Mouse (Mus musculus) frontal cortex, adult (tissue): Measurements from ENCODE around the gene Slc44a1.
A peak's percentile ranks its signal among the peaks of the same experiment; 100 is the strongest.

ENCODE experiments used
- ATAC-seq: cut with Nextera tagmentation; 2 replicates; pipeline ENCODE4 v1.9.2; 2017; ENCODE audit warnings: mild to moderate bottlenecking, moderate library complexity, mixed read lengths; ENCODE audit not compliant: low TSS enrichment

Slc44a1 gene

GRCm38 (mm10) chr4:53600462-53600861 is 160.2 kb downstream of the Slc44a1 start:
- ATAC-seq = peak; percentile 89

DNA sequence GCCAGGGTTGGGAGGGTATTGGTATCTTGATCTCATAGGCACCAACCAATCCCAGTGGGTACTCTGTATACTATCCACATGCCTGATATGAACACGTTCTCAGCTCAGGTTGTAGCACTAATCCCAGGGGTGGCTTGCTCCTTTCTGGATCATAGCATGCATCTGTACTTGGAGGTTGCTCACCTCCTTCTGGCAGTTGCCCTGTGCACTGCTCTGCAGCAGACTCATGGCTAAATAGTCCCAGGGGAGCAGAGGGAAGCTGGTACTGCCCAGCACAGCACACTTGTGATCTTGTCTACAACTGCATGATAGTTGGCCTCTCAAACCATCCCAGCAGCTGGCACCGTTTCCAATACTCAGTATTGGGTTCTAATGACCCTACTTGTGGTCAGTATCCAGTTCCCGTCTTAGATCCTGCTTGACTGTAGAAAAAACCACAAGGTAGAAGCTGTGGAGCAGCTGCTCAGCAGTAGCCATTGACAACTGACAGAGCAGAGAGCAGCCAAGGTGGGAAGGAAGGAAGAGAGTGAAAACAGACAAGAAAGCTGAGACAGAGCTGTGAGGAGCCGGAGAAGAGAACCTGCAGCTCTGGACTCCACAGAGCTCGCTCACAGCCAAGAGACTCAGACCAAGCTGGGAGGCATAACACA is 174.5 kb downstream of the Slc44a1 start:
- ATAC-seq = no peak

DNA sequence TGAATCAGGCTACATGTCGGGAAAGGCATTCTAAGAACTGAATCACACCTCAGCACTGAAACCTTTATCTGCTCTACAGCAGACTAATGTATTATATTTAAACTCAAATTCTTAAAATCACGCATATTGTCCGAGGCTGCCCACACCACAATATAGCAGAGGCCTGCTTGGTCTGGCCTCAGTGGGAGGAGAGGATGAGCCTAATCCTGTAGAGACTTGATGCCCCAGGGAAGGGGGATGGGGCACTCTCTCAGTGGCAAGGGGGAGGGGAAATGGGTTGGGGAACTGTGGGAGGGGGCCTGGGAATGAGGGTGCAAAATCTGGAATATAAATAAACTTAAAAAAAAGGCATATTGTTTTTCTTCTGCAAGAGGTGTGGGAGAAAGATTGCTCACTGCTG is 177.8 kb downstream of the Slc44a1 start:
- ATAC-seq = no peak

- ATAC-seq = no peak
Observed at GRCm38 (mm10) chr4:53620104-53620503, 179.9 kb downstream of the Slc44a1 start.

DNA sequence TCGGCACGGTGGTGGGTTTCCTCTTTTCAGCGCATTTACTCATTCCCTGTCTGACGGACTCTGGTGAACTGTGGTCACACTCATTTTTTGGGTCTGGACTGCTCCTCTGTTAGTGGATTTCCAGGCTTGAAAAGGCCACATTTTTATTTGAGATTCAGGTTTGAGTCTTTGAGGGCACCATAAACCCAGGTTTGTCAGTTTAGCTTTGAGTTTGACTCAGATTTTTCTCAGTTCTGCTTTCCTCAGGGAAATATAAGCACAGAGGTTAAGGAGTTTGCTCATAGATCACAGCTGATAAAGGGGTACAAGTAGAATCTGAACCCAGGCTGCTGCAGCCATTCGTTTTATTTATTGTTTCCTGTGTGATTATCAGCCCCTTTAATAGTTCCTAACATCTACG is 180.9 kb downstream of the Slc44a1 start:
- no peak for ATAC-seq

DNA sequence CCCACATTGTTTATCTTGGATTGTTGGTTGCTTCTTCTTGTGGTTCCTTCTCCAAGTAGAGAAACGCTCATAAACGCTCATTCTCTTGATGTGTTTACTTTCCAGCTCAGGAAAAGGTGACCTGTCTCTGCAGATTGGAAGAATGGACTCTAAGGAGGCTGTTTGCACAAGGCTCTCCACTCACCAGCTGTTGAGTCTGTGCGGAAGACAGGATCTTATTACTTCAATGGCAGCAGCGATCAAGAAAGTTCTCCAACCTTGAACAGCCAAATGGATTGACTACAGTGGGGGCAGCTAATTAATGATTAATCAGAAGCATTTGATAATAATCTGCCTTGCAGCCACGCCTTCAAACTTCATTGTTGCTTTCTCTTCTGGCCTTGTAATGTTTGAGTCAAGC is 181.3 kb downstream of the Slc44a1 start:
- no peak for ATAC-seq

GRCm38 (mm10) chr4:53623711-53624110 is 183.5 kb downstream of the Slc44a1 start:
- ATAC-seq = peak; percentile 85

GRCm38 (mm10) chr4:53624816-53625215 is 184.6 kb downstream of the Slc44a1 start:
- peak; percentile 28 for ATAC-seq

DNA sequence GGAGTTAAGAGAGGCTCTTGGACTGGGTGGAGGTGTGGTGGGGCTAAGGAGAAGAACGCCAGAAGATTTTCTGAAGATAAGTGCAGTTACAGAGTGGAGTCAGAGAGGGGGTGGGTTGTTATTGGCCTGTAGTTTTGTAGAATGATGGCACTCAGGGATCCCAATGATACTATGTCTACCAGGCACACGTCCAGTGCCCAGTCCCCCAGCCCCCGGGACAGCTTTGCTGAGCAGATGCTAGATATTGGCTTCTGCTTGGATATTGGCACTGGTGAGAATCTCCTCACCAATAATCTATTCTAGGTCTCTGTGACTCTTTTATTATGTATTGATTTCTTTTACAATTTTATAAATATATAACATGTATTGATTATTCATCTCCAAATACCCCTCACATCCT is 185.1 kb downstream of the Slc44a1 start:
- ATAC-seq = no peak

DNA sequence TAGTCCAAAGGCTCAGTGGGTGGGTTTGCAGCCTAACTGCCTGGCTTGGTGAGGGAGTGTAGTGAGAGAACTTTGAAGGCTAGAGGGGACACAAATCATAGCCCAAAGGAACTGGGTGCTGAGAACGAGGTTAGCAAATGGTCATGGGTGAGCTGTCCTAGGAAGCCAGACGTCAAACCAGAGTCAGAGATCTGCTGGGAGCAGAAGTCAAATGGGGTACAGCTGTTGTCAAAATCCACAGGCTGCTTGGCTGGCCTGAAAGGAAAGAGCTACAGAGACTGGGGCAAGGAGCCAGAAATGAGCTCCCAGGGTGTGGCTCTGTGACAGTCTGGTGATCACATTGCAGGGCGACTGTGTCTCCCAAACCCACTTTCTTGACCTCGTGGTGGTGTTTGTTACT is 188.7 kb downstream of the Slc44a1 start:
- ATAC-seq = no peak

DNA sequence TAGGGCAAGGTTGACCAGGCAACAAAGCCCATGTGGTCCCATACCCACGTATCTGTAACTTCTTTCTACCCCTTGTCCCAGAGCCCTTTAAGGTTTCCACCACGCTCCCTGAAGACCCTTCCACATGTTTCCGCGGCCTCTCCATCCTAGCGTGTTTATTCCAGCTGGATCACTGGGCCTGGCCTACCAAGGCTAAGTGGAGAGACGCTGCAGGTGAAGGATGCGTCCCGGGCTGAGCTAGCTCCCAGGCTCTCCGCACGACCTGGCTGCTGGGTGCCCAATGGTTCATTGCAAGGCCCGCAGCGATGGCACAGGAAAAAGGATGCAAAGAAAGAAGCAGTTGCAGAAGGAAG is 190.7 kb downstream of the Slc44a1 start:
- ATAC-seq = peak; percentile 62

DNA sequence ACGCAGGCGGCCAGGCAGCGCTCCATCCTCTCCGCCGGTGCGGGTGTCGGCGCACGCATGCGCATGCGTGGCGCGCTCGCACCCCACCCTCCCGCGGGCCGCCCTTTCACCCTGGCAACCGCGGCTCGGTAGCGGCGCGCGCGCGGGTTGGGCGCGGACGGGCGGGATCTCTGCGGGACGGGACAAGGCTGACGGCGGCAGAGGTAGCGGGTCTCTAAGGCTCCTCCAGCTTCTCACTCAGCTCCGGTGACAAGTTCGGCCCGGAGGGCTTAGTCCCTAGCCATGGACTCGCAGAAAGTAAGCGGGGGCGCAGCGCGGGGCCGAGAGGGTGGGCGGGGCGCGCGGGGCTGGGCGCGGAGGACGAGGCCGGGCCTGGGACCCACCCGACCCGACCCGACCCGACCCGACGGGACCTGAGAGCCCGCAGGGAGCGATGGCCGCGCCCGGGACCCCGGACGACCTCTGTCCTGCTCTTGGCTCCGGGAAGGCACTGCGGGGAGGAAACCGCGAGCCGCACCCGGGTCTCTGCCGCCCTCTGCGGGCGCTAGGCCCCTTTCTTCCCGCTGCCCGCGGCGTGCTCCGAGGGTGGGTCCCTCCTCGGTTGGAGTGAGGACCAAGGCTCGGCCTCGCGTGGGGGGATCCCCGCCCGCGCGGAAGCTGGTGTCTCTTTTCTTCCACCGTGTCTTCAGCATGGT is 191.2 kb downstream of the Slc44a1 start, which contains the start of gene Fsd1l:
Fsd1l (plus strand) TSS at position 156 of the 695 bp plus-strand sequence.
- peak; percentile 90 for ATAC-seq

GRCm38 (mm10) chr4:53632011-53632349 is 191.8 kb downstream of the Slc44a1 start:
- no peak for ATAC-seq

DNA sequence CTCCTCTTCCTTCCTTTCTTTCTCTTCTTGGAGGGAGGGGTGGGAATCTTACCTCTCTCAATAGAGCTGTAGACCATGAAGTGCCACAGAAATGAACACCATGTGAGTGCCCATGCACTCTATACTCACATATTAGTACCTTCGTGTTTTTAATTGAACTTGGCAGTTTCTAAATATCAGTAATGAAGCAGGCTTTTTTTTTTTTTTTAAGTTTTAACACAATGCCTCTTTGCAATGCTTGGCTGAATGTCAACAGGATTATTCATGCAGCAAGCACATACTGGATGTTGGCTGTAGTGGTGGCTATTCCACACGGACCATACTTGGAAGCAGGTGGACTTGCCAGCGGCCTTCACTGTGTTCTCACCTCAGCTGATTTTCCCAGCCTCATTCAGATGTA is 195.1 kb downstream of the Slc44a1 start:
- no peak for ATAC-seq

GRCm38 (mm10) chr4:53637269-53637909 is 197.2 kb downstream of the Slc44a1 start:
- ATAC-seq = no peak

DNA sequence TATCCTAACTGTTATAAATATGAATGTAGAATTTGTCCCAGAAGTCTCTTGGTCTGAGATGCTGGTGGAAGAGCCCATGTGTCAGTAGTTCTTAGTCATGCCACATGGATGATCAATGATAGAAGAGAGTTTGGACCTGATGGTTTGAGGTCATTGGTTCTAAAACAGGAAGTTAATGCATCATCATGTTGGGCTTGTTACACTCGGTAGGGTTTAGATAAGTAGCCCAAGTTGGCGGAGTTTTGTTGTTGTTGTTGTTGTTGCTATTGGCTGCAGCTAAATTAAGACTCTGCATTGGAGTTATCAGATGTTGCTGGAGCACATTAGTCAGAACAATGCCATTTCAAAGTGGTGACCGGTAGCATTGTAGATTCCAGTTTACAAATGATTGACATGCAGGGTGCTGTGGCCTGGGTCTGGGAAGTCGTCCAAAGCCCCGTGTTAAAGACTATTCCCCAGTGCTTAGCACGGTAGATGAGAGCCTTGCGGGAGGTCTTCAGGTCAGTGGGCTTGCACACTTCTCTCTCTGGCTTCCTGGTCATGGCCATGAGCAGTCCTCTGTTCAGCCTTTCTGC is 198.4 kb downstream of the Slc44a1 start:
- ATAC-seq = no peak

GRCm38 (mm10) chr4:53658029-53658428 is 217.8 kb downstream of the Slc44a1 start:
- no peak for ATAC-seq

DNA sequence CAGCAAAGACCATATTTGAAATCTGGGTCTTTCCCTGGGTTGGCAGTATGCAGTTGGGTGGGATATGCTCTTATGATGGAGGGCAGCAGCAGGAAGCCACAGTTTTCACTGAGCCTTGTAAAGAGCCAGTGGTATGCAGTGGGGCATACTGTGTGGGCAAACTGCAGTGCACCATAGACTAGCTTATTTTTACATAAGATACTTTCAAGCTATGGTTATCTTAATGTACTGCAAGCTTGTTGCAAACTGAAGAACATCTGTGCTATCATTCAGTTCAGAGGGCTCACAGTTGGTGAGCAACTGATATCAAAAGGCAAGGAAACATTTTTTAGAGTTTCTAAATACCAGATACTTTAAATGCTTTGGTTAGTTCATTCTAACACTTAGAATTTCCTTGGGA is 220.5 kb downstream of the Slc44a1 start:
- ATAC-seq = no peak
